Mouse (Mus musculus) MEL-GATA-1-ER (cell line): Measurements from ENCODE around the gene Bri3bp.
"Not testable (repeated sequence)": the region's sequence is repeated elsewhere in the genome, so short reads cannot be mapped to it uniquely, and the experiment has no call there.

ENCODE experiments used
- DNase-seq: peaks from one replicate; pipeline ENCODE4 v3.0.0-alpha.2; 2012; ENCODE audit warnings: low read depth; ENCODE audit errors: extremely low read depth

Gene Bri3bp

GRCm38 (mm10) chr5:125483712-125484611, 42.6 kb downstream of the Bri3bp start:
- DNase-seq = peak; percentile 73

- no peak for DNase-seq
Observed at GRCm38 (mm10) chr5:125485031-125485778, 43.8 kb downstream of the Bri3bp start.

- DNase-seq = no peak
Observed at GRCm38 (mm10) chr5:125486088-125486487, 44.7 kb downstream of the Bri3bp start.

- no peak for DNase-seq
Observed at GRCm38 (mm10) chr5:125487375-125488115, 46.2 kb downstream of the Bri3bp start.

GRCm38 (mm10) chr5:125488116-125488455, 46.7 kb downstream of the Bri3bp start:
- no peak for DNase-seq

GRCm38 (mm10) chr5:125488953-125489352, 47.6 kb downstream of the Bri3bp start:
- DNase-seq = not testable (repeated sequence)

GRCm38 (mm10) chr5:125491107-125491506, 49.7 kb downstream of the Bri3bp start:
- no peak for DNase-seq

GRCm38 (mm10) chr5:125492379-125493092, 51.2 kb downstream of the Bri3bp start:
- DNase-seq = no peak

- DNase-seq = no peak
Observed at GRCm38 (mm10) chr5:125493093-125493423, 51.7 kb downstream of the Bri3bp start.

- DNase-seq = no peak
Observed at GRCm38 (mm10) chr5:125495655-125496054, 54.3 kb downstream of the Bri3bp start.

- peak; percentile 28 for DNase-seq
Observed at GRCm38 (mm10) chr5:125497821-125498600, 56.6 kb downstream of the Bri3bp start.

- DNase-seq = no peak
Observed at GRCm38 (mm10) chr5:125501505-125501904, 60.1 kb downstream of the Bri3bp start.

GRCm38 (mm10) chr5:125502186-125502585, 60.8 kb downstream of the Bri3bp start:
- no peak for DNase-seq

- no peak for DNase-seq
Observed at GRCm38 (mm10) chr5:125503628-125504027, 62.3 kb downstream of the Bri3bp start.

- no peak for DNase-seq
Observed at GRCm38 (mm10) chr5:125504692-125505091, 63.3 kb downstream of the Bri3bp start.

GRCm38 (mm10) chr5:125505968-125506367, 64.6 kb downstream of the Bri3bp start:
- no peak for DNase-seq

GRCm38 (mm10) chr5:125507582-125507981, 66.2 kb downstream of the Bri3bp start:
- no peak for DNase-seq

GRCm38 (mm10) chr5:125508006-125508405, 66.6 kb downstream of the Bri3bp start:
- DNase-seq = no peak

GRCm38 (mm10) chr5:125509541-125509940, 68.2 kb downstream of the Bri3bp start:
- DNase-seq = no peak
